Mouse (Mus musculus) cerebellum, adult 11 months (tissue): Measurements from ENCODE around the gene Olfr1366.
"Not testable (repeated sequence)": the region's sequence is repeated elsewhere in the genome, so short reads cannot be mapped to it uniquely, and the experiment has no call there.

Experiments
- DNase-seq: peaks from one replicate; pipeline ENCODE4 v3.0.0; 2022

The Olfr1366 gene

DNA sequence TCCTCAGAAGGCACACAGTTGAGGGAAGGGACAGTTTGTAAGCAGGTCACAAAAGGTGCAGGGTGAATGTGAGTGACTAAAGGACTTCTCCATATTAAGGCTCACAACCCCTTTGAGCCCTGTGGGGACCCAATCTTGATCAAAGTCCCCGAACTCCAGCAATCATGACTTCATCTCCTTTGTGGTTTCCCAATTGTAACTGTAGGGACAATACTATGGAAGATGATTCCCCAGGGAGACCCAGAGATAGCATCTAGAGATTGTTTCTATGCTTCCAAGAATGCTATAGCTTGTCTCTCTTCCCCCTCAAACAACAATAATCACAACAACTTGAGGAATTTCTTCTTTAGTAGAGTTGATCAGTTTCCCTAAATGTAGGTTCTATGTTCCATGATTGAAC is at the start of gene Olfr1366:
TSS of gene Olfr1366 (minus strand) at position 101 of the 400 bp plus-strand sequence.
- no peak for DNase-seq

DNA sequence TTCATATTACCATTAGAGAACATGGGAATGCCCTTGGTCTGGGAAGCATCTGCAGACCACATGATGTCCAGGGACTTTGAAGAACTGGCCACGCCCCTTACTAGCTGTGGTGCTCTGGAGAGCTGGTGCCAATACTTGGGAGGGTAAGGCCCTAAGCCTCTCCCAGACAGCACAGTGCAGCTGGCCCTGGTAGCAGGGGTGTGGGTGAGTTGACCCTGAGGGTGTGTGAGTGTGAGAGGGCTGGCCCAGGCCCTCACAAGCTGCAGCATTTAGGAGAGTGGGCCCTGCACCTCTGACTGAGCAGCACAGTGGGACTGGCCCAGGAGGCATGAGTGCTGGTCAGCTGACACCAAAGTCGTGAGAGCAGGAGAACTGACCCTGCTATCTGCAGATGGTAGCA is 49.0 kb upstream of the Olfr1366 start:
- DNase-seq: no peak

DNA sequence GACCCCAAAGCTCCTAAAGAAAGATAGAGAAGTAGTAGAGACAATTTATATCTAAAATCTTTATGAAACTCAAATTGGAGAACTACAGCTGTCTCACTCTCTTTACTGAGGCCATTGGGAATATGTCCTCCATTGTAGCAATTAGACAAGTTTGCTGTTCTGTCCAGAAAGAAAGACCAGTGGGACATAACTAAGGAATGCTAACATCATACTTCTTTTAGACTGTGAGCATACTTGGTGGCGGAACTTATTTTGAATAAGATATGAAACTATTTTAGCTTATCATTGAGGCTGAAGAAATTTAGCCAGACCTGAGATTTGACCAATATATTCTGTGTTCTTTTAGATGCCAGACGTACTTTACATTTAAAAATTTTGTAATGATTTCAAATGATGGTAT is 39.1 kb upstream of the Olfr1366 start, which contains the start of gene Olfr1364:
TSS of gene Olfr1364 (minus strand) at position 101 of the 400 bp plus-strand sequence.
- DNase-seq: no peak

DNA sequence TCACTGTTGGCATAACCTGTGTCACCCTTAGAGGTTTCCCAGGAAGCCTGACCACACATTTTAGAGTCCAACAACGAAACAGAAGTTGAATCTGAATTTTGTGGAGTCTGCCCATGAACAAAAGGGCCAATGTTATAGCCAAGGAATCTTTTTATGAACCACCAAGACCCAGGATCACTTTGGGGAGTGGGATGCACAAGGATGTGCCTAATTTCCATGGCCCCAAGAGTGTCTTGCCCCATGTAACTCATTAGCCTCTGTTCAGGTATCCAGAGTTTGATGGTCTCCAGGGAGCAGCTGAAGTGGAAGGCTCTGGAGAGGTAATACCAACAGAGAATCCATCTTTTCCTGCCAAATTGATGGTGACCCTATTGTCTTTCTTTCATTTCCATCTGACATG is 17.2 kb upstream of the Olfr1366 start, which contains the start of gene Olfr1535:
TSS of gene Olfr1535 (minus strand) at position 101 of the 400 bp plus-strand sequence.
- no peak for DNase-seq

DNA sequence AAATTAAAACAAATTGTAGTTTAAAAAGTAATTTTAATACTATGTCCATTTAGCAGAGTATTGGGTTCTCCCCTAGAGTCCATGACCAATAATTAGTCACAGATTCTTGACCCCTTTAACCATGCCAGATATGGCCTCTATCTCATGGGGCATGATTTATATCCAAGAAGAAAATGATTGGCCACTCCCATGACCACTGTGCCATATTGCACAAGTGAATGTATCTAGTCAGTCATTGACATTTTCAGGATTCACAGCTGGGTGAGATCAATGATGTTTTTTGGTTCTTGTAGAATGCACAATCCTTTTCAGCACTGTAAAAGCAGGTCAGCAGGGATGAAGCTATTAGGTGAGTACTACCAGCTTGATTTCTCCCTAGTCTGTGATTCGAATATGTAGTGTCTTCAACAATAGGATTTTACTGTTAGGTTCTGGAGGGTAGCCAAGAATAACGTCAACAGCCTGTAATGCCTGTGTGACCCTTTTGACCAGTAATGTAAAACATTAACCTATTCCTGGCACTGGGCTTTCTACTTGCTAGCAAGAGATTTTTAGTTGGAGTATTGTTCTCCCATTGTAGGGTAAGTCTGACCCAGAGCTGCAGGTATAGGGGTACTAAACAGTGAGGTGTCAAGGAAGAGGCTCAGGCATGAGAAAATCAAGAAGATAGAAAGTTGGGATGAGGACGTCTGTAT is 8.0 kb upstream of the Olfr1366 start:
- DNase-seq: no peak

DNA sequence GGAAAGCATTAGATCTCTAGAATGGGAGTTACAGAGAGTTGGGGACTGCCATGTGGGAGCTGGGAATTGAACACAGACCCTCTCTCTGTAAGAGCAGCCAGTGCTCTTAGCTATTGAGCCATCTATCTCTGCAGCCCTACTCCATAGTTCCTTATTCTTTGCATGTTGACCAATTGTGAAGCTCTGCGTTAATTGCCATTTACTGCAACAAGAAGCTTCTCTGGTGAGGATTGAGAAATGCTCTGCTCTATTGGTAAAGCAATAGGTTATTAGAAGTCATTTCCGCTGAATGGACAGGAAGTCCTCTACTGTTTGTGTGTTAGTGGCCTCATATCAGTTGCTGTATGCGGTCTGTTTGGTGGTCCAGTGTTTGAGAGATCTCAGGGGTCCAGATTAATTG is 6.9 kb upstream of the Olfr1366 start:
- DNase-seq: no peak

DNA sequence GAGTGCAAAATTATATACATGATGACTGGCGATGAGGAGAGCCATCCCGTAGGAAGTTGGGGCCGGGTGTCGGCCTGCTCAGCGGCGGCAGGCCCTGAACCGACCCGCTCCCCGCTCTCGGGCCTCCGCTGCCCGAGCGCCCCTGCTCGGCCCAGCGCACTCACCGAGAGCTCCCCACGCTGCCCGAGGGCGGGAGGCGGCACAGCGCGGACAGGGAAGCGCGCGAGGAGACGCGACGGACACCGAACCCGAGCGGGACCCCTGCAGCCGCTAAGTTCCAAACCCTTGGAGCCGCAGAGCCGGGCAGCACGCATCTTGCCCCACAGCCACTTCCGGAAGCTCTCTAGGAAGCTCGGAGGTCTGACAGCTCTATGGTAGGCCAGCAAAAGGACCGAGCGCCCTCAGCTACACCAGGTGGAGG is 11.8 kb downstream of the Olfr1366 start, which contains the start of gene Zkscan8:
TSS of gene Zkscan8 (minus strand) at position 340 of the 421 bp plus-strand sequence.
- peak; percentile 84 for DNase-seq

DNA sequence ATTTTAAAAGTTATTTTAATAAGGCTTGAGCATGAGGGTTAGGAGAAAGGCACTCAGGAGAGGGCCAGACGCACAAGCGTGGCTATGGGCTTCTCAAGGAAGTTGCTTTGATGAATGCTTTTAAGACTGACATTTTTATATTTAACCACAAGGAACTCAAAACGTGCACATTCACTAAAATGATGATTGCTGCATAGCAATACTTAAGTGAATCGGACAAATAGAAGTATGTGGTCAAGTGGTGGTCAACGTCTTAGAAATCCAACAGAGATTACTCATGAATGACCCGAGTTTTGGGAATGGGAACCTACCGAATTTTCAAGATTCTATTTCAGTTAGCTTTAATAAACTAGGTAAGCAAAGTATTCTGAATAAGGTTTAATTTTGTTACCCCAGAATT is 12.5 kb downstream of the Olfr1366 start:
- no peak for DNase-seq

DNA sequence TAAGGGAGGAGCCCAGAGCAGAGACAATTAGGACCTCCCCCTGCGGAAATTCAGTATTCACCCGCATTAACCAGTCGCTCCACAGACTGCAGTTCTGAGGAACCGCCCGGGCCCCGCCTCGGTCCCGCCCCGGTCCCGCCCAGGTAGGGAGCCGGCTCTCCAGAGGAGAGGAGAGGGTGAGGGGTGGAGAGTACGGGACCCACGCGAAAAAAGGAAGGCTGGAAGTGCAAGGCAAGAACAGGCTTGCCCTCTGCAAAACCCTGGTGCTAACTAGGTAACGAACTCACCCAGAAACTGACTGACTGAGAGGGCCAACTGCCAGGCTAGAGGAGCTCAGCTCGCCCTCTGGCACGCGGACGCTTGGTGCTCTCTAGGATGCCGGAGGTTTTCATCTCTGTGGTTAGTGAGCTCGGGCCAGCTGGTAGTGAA is 36.4 kb downstream of the Olfr1366 start:
- DNase-seq: peak; percentile 75

DNA sequence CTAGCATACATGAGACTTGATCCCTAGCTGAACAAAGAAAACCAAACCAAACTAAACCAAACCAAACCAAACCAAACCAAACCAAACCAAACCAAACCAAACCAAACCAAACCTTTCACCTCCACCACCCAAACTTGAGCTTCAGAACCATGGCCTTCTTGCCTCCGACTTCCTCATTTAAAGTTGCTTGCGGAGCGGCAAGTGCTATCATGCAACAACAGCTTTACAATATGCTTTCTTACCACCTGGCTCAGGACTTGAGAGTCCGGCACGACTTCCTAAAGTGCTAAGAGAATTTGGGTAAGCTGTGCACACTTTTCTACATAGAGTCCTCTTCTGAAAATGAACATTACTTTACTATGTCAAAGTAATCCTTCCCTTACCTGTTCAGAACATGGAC is 40.3 kb downstream of the Olfr1366 start:
- no peak for DNase-seq

DNA sequence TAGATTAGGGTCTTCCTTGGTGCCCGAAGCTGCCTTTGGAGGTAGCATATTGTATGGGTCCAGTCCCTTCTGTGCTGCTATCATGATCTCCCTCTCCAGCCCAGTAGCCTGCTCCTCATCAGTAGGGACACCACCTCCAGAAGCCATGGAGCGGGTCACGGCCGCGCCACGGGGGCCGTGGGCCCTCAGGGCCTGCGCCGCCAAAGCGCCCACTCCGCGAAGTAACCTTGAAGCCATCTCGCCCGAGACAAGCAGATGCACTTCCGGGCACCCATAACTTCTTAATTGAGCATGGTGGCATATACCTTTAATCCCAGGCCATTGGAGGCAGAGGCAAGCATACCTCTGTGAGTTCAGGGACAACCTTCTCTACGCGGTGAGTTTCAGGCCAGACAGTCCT is 41.4 kb downstream of the Olfr1366 start, which contains the start of gene Gm11273:
TSS of gene Gm11273 (minus strand) at position 237 of the 400 bp plus-strand sequence.
- DNase-seq: not testable (repeated sequence)

DNA sequence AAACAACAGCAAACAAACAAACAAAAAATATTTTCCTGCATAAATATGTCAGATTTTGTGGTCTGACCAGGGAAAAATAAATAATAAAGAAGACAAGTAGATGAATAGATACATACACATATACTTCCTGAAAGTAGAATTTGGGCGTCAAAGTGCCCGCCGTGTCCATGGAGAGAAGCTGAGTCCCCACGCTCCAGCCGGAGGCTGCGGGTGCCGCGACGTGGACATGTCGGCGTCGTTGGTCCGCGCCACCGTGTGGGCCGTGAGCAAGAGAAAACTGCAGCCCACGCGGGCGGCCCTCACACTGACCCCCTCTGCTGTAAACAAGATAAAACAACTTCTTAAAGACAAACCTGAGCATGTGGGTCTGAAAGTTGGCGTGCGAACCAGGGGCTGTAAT is 47.5 kb downstream of the Olfr1366 start, which contains the start of gene AK157302:
TSS of gene AK157302 (plus strand) at position 144 of the 400 bp plus-strand sequence.
- DNase-seq: peak; percentile 7

DNA sequence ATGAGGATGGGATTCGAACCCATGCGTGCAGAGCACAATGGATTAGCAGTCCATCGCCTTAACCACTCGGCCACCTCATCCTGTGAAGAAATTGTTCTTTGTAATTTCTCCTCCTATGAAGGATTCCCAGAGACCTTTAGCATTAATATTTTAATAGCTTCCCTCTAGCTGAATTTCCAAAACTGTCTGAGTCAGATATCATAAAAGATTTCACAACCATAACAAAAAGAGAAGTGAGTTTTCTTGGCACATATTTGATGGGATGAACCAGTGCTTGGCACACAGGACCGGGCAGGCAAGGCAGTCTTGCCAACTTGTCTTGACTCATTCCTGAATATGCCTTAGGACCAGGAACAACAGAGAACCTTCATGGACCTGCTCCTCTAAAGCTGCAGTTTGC is 49.8 kb downstream of the Olfr1366 start:
- no peak for DNase-seq

DNA sequence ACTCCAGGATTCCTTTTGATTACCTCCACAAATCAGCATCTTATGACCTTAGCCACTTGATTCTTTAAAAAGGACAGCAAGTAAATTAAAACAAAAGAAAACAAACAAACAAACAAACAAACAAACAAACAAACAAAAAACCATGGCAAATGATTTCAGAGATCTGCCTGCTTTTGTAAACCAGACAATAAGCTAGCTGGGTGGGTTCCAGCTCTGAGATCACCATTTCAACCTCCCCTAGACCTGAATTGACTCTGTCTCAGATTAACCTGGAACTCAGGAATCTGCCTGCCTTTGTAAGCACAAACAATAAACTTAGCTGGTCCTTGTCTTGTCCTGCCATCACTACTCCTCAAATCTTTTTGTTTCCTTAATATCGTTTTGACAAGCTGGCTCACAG is 55.7 kb downstream of the Olfr1366 start:
- DNase-seq: no peak
